In the genomic region with DNA sequence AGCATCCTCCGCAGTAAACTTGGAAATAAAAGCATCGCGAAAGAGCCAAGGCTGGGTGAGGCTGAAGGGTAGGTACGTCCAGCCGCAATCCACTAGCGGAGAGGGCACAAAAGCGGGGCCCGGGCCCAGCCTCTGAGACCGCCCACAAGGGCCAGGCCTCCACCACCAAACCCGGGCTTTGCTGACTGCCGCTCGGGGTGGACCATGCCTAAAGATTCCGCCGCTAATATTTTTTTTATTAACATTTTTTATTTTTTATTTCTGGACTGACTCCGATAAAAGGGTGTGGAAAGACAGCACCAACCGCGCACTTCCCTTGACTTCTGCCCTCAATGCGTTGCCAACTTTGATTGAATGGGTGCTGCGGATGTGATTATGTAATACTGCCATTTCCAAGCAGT, we compare ENCODE assay signal across 12 mouse cellular contexts. TPM values are rescaled to one million over a fixed set of nuclear protein-coding genes. Genes with fewer than 3 reads are reported as not detected.
DNase-seq lines count a peak whose midpoint lies in the region; ATAC-seq lines count a peak whose summit lies in the region.
"Had no signal": no experiment of that assay in that cellular context is flagged by ENCODE, and none has a peak within 500 bp of the region (broad histone marks: within the 10 kb centered on the region; RNA-seq: fewer than 3 reads in every experiment).

No protein-coding gene starts in this region.

- H3K27ac ChIP-seq in intestine, embryonic 14.5 days (ENCODE audit: low read depth): no peak overlapping the region
- no peak overlapping the region for H3K27ac ChIP-seq in intestine, embryonic 15.5 days
- peak overlapping the region; percentile 94 for H3K27ac ChIP-seq in embryonic facial prominence, embryonic 12.5 days
- peak overlapping the region; percentile 100 for H3K27ac ChIP-seq in hindbrain, embryonic 11.5 days (ENCODE audit: low read depth, low read length)
- H3K27ac ChIP-seq in midbrain, embryonic 13.5 days: peak overlapping the region; percentile 100
- H3K27ac ChIP-seq: liver, embryonic 13.5 days had no signal

- no peak overlapping the region for H3K4me2 ChIP-seq in intestine, embryonic 14.5 days (ENCODE audit: low read length)
- no peak overlapping the region for H3K4me2 ChIP-seq in intestine, embryonic 15.5 days (replicated peaks)
- peak overlapping the region; percentile 76 for H3K4me2 ChIP-seq in embryonic facial prominence, embryonic 12.5 days (replicated peaks)
- H3K4me2 ChIP-seq in hindbrain, embryonic 11.5 days (replicated peaks; ENCODE audit: low read depth, low read length): peak overlapping the region; percentile 70
- H3K4me2 ChIP-seq in midbrain, embryonic 13.5 days (replicated peaks): peak overlapping the region; percentile 91
- H3K4me2 ChIP-seq: liver, embryonic 13.5 days had no signal

- 1% methylated on average over 19 of the region's 19 CpGs for WGBS in intestine, embryonic 14.5 days
- WGBS in intestine, embryonic 15.5 days: 2% methylated on average over 19 of the region's 19 CpGs
- under 1% methylated on average over 19 of the region's 19 CpGs for WGBS in embryonic facial prominence, embryonic 12.5 days
- WGBS in hindbrain, embryonic 11.5 days: under 1% methylated on average over 19 of the region's 19 CpGs
- under 1% methylated on average over 19 of the region's 19 CpGs for WGBS in midbrain, embryonic 13.5 days

- peaks cover 17% of the 10 kb centered on the region; the same call in 1 of the 2 replicates for H3K4me1 ChIP-seq in intestine, embryonic 14.5 days (replicated peaks; ENCODE audit: control insufficient read depth, insufficient read depth, low read length)
- H3K4me1 ChIP-seq in intestine, embryonic 15.5 days (replicated peaks): peaks cover 35% of the 10 kb centered on the region
- H3K4me1 ChIP-seq in embryonic facial prominence, embryonic 12.5 days: peaks cover 23% of the 10 kb centered on the region; the same call in 1 of the 2 replicates
- 0 out of 2 replicates have a peak, but pooled peaks cover 4% of the 10 kb centered on the region for H3K4me1 ChIP-seq in hindbrain, embryonic 11.5 days (replicated peaks; ENCODE audit: control insufficient read depth, insufficient read depth, low read length)
- H3K4me1 ChIP-seq in midbrain, embryonic 13.5 days (replicated peaks): peaks cover 33% of the 10 kb centered on the region

- peak; percentile 68 for DNase-seq in intestine, embryonic 14.5 days (ENCODE audit: low spot score)
- peak; percentile 62 for DNase-seq in hindbrain, embryonic 11.5 days (ENCODE audit: low spot score)
- no peak for DNase-seq in gastrocnemius, postnatal 36 days
- DNase-seq: liver, embryonic 13.5 days; thymus, postnatal 25 days had no signal

- ATAC-seq in intestine, embryonic 14.5 days (replicated peaks; ENCODE audit: low FRiP score, low TSS enrichment, low read depth): no peak
- no peak for ATAC-seq in intestine, embryonic 15.5 days
- ATAC-seq in embryonic facial prominence, embryonic 12.5 days (ENCODE audit: insufficient number of reproducible peaks, insufficient read depth, low FRiP score, low TSS enrichment): no peak
- ATAC-seq in hindbrain, embryonic 11.5 days (ENCODE audit: low FRiP score): no peak
- no peak for ATAC-seq in midbrain, embryonic 13.5 days
- no peak for ATAC-seq in frontal cortex, adult (ENCODE audit: low TSS enrichment)
- ATAC-seq in megakaryocyte, adult 5-6 weeks (ENCODE audit: poor library complexity, severe bottlenecking): no peak

- H3K4me3 ChIP-seq in intestine, embryonic 14.5 days (ENCODE audit: low read depth, low read length): 0 out of 2 replicates have a peak overlapping the region, but pooled peaks have one; percentile 2
- H3K4me3 ChIP-seq in intestine, embryonic 15.5 days (replicated peaks): no peak overlapping the region
- H3K4me3 ChIP-seq in embryonic facial prominence, embryonic 12.5 days: peak overlapping the region; percentile 68
- peak overlapping the region; percentile 99 for H3K4me3 ChIP-seq in hindbrain, embryonic 11.5 days (ENCODE audit: low read depth, low read length)
- H3K4me3 ChIP-seq in midbrain, embryonic 13.5 days (replicated peaks): peak overlapping the region; percentile 96

- intact Hi-C loops in gastrocnemius, postnatal 36 days (cut with DNase I): loop anchor here (10.0 kb wide), 1 partner anchor 805 kb away; no protein-coding TSS in a partner anchor

- H3K9ac ChIP-seq in intestine, embryonic 14.5 days (ENCODE audit: low read length): no peak overlapping the region
- no peak overlapping the region for H3K9ac ChIP-seq in intestine, embryonic 15.5 days
- peak overlapping the region; percentile 87 for H3K9ac ChIP-seq in embryonic facial prominence, embryonic 12.5 days
- peak overlapping the region; percentile 99 for H3K9ac ChIP-seq in hindbrain, embryonic 11.5 days (ENCODE audit: low read depth, low read length)
- peak overlapping the region; percentile 100 for H3K9ac ChIP-seq in midbrain, embryonic 13.5 days (replicated peaks)
- H3K9ac ChIP-seq: liver, embryonic 13.5 days had no signal

- H3K9me3 ChIP-seq in intestine, embryonic 14.5 days (ENCODE audit: control insufficient read depth, low read length): no peaks in the 10 kb centered on the region
- no peaks in the 10 kb centered on the region for H3K9me3 ChIP-seq in intestine, embryonic 15.5 days
- H3K9me3 ChIP-seq in embryonic facial prominence, embryonic 12.5 days: no peaks in the 10 kb centered on the region
- H3K9me3 ChIP-seq in hindbrain, embryonic 11.5 days (ENCODE audit: control insufficient read depth, low read length): no peaks in the 10 kb centered on the region
- H3K9me3 ChIP-seq in midbrain, embryonic 13.5 days: no peaks in the 10 kb centered on the region
- H3K9me3 ChIP-seq: liver, embryonic 13.5 days had no signal

- H3K27me3 ChIP-seq in intestine, embryonic 14.5 days (replicated peaks; ENCODE audit: control insufficient read depth, insufficient read depth, low read length): peaks cover 96% of the 10 kb centered on the region
- peaks cover 84% of the 10 kb centered on the region for H3K27me3 ChIP-seq in intestine, embryonic 15.5 days (replicated peaks)
- peaks cover 47% of the 10 kb centered on the region for H3K27me3 ChIP-seq in embryonic facial prominence, embryonic 12.5 days
- H3K27me3 ChIP-seq in hindbrain, embryonic 11.5 days (ENCODE audit: control insufficient read depth, insufficient read depth, low read length): no peaks in the 10 kb centered on the region; the same call in 1 of the 2 replicates
- H3K27me3 ChIP-seq in midbrain, embryonic 13.5 days: no peaks in the 10 kb centered on the region

- no peaks in the 10 kb centered on the region for H3K36me3 ChIP-seq in intestine, embryonic 14.5 days (ENCODE audit: control insufficient read depth, insufficient read depth, low read length)
- no peaks in the 10 kb centered on the region for H3K36me3 ChIP-seq in intestine, embryonic 15.5 days
- H3K36me3 ChIP-seq in embryonic facial prominence, embryonic 12.5 days: no peaks in the 10 kb centered on the region
- H3K36me3 ChIP-seq in hindbrain, embryonic 11.5 days (ENCODE audit: control insufficient read depth, insufficient read depth, low read length): peaks cover 8% of the 10 kb centered on the region
- H3K36me3 ChIP-seq in midbrain, embryonic 13.5 days: peaks cover 23% of the 10 kb centered on the region
- H3K36me3 ChIP-seq: liver, embryonic 13.5 days had no signal

RNA-seq across cellular contexts. Expression of gene Pou3f3, which starts 3.9 kb away (rescaled TPM):
- polyA plus RNA-seq in intestine, embryonic 14.5 days (2014; fragmentation: Nextera tagmentation; extraction: Ambion mirVana): 0.24 and 0.28 TPM in 2 replicates
- polyA plus RNA-seq in intestine, embryonic 15.5 days (2015; fragmentation: Nextera tagmentation; extraction: Ambion mirVana): 0.33 and 0.35 TPM in 2 replicates
- polyA plus RNA-seq in embryonic facial prominence, embryonic 12.5 days (2016; fragmentation: Nextera tagmentation; extraction: Ambion mirVana): 10.3 and 12.1 TPM in 2 replicates
- polyA plus RNA-seq in hindbrain, embryonic 11.5 days (2014; fragmentation: Nextera tagmentation; extraction: Ambion mirVana): 20.7 and 22.3 TPM in 2 replicates
- 28.2 and 28.4 TPM in 2 replicates for polyA plus RNA-seq in midbrain, embryonic 13.5 days (2015; fragmentation: Nextera tagmentation; extraction: Ambion mirVana)
- not detected for total RNA-seq in gastrocnemius, postnatal 36 days (2021)
- total RNA-seq in megakaryocyte, adult 5-6 weeks (2015): not detected in 2 replicates
- not detected in 2 replicates for total RNA-seq in megakaryocyte, adult 5-6 weeks (2017)
- total RNA-seq: neutrophil, adult 5-6 weeks had no signal
- polyA plus RNA-seq: heart, embryonic 16.5 days had no signal

Comparison
In these comparisons a context has a peak if more than half of its experiments do, and no peak if none do; other contexts are left out.
1. DNase-seq: peak in intestine, embryonic 14.5 days (single experiment) and hindbrain, embryonic 11.5 days (single experiment); none in gastrocnemius, postnatal 36 days (0 of 2).
2. H3K27ac ChIP-seq: peak in embryonic facial prominence, embryonic 12.5 days (single experiment), hindbrain, embryonic 11.5 days (single experiment) and midbrain, embryonic 13.5 days (single experiment); none in intestine, embryonic 14.5 days (single experiment) and intestine, embryonic 15.5 days (single experiment).
3. H3K4me2 ChIP-seq: peak in embryonic facial prominence, embryonic 12.5 days (single experiment), hindbrain, embryonic 11.5 days (single experiment) and midbrain, embryonic 13.5 days (single experiment); none in intestine, embryonic 14.5 days (single experiment) and intestine, embryonic 15.5 days (single experiment).
4. H3K9ac ChIP-seq: peak in embryonic facial prominence, embryonic 12.5 days (single experiment), hindbrain, embryonic 11.5 days (single experiment) and midbrain, embryonic 13.5 days (single experiment); none in intestine, embryonic 14.5 days (single experiment) and intestine, embryonic 15.5 days (single experiment).